Mouse (Mus musculus): ENCODE measurements around the gene Bcar1.

DNA sequence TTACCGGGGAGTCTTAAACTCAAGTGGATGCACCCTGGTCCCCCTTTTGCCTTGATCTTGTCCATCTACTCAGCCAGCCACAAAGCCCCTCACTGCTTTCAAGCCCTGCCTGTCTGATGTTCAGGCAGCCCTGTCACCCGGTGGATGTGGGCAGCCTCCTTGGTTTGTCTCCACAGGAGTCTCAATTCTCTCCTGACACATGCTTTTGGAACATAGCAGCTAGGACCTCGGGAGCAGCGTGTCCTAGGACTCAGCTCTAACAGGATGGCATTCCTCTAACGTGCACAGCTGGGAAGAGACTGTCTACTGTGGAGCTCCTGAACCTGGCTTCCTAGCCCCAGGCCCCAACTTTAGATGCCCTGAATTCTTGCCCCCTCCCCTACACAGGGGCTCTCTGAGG is 37.9 kb downstream of the Bcar1 start:
- no peak for TF ChIP-seq POLR2A (IDR thresholded peaks at IDR 0.05; ENCODE audit: low read depth, low read length)
- no peak for TF ChIP-seq CTCF (IDR thresholded peaks at IDR 0.05; ENCODE audit: extremely low read depth, insufficient read depth, insufficient read length, insufficient replicate concordance)

Measured in spleen, adult 2 months (tissue).